Mouse (Mus musculus): ENCODE measurements at regions not wholly inside any gene's neighbourhood (a gene's known extent, or its start where the extent isn't known, plus 50 kb on each side); places are given as distances from the start of the nearest gene placed in this dataset.

GRCm38 (mm10) chr2:28298738-28299137 is 105.9 kb downstream of the Olfm1 start:
- TF ChIP-seq CTCF (IDR thresholded peaks at IDR 0.05; ENCODE audit: low read depth), result no peak
- TF ChIP-seq EP300 (IDR thresholded peaks at IDR 0.05; ENCODE audit: low read depth), result no peak
